Mouse (Mus musculus): Measurements from ENCODE around the gene Lrp11.

The Lrp11 gene

DNA sequence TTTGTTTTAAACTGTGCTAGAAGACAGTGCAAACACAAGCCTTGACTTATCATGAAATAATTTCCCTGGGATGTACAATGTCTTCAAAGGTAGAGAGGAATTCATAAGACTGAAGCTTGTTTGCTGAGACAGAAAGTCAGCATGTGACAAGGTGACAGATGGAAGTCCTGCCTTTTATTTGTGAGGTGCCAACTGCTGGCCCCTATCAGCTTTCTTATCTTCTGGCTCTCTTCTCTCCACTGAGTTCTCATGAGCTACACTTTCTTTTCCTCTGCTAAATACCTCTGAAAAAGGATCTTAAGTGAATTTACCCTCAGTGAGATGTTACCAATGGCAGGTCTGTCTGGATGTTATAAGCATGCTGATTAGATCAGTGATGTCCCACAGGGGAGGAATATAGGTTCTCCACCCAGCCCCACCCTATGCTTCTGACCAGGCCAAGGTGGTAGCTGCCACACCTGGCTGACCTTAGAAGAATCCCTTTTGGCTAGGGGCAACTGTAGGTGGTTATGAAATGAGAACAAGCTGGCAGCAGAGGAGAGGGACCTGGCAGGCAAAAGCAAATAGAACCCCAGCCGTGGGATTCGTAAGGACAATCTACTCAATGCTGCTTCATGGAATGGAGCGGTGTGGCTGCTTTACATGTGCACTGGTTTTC lies 34.4 kb downstream of the Lrp11 start:
- no peak for DNase-seq (ENCODE audit: low read depth, low spot score)

DNA sequence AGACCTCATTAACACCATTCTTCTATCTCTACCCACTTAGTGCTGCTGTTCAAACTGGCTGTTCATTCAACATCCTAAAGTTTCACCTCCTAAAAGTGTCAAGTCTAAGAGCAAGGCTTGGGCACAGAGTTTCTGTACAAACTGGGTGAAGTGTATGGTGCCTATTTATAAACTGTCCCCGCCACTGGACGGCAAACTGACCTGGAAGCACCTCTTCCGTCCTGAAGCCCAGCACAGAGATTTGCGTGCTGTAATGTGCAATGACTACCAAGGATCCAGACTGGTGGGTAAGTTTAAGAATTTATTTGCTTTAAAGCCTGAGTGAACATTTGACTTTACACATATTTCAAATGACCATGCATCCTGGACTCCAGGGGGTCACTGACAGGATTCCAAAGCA lies 39.5 kb downstream of the Lrp11 start:
- no peak for DNase-seq (ENCODE audit: low read depth, low spot score)

DNA sequence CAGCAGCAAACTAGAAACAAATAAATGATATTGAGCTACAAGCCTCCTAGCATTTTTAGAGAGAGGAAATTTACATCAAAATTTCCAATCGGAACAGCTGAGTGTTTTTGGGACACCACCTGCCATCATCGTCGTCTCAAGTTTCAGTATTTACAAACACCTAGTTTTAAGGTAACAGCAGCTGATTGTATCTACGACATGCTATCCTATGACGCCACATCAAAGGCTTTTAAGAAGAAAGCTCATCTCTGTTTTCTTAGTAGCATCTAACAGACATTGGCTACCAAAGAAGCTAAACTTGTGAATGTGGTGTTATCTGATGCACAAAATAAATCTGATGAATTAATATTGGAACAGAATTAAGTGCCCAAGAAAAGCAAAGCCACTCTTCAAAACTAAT lies 40.7 kb downstream of the Lrp11 start:
- DNase-seq (ENCODE audit: low read depth, low spot score), result no peak

DNA sequence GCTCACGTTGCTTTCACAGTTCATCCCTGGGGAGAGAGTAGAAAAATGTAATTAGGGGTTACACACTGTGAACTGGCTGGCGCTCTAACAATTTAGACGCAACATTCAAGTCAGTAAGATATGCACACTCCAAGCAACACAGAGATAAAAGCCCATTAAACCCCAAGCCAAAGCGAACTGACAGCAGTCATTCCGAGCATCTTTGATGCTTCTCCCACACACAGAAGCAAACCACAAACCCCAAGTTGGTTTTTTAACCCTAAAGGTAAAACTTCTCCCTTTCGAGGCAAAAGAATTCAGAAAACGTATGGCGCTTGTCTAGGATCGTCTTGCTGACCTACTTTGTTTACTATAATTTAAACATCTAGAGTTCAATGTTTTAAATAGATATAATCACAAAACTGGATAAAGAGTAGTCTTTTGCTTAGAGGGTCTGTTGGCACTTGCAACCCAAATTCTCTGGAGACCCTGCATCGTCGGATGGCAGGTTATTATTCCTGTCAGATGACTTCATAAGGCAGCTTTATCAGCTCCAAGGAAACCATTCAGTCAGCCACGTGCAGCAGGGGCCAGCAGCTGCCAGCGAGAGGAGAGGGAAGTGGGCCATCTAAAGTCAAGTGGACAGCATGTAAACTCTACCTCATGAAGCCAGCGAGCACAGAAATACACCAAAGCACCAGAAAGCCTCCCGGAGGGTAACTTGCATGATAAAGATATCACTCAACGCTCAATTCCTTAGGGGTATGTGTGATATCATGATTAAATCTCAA lies 41.5 kb downstream of the Lrp11 start:
- DNase-seq (ENCODE audit: low read depth, low spot score), result no peak

DNA sequence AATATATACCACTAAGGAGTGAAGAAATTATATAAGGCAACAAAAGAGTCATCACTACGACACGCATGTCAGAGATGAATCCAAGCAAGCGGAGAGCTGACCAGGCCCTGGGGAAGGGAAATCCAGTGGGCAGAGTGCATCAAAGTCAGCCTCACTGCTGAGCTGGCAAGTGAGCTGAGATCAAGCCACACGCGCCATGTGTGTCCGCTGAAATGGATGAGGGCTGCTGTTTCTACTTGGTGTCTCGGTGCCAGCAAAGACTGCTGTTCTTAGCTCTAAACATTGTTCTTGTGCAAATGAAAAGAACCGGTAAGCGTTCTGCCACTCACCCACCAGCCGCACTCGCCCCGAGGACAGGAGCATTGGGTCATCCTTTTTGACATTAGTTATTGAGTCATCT lies 50.8 kb downstream of the Lrp11 start:
- DNase-seq (ENCODE audit: low read depth, low spot score), result no peak

DNA sequence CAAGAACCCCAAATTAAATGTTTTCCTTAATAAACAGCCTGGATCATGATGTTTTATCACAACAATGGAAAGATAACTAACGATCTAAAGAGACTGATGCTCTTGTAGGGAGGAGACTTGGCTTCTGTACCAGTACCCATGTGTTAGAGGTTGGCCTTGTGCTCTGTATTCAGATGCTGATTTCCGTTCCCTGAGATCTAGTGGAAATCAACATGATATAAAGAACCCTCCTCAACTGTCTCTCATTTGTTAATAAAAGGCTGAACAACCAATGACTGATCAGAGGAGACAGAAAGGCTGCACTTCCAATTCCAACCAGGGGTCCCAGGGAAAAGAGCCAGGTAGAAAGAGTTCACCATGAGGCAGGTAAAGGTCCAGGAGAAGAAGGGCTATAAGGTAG lies 56.3 kb downstream of the Lrp11 start:
- DNase-seq (ENCODE audit: low read depth, low spot score), result no peak

DNA sequence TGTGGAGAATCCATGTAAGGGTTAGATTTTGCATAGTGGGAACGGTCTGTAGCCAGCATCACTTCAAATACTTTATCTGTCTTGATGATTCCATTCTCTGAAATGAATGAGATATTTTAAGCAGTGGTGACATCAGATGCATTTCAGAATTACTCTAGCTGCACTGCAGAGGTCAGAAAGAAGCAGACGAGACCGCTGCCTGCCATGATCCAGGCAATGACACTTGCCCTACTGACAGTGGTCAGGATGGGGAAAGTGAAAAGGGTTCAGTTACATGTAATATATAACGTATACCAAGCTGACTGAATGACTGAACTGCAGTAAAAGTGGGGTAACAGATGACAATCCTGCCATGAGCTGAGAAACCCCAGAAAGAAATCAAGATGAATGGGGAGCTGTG lies 59.5 kb downstream of the Lrp11 start:
- no peak for DNase-seq (ENCODE audit: low read depth, low spot score)

DNA sequence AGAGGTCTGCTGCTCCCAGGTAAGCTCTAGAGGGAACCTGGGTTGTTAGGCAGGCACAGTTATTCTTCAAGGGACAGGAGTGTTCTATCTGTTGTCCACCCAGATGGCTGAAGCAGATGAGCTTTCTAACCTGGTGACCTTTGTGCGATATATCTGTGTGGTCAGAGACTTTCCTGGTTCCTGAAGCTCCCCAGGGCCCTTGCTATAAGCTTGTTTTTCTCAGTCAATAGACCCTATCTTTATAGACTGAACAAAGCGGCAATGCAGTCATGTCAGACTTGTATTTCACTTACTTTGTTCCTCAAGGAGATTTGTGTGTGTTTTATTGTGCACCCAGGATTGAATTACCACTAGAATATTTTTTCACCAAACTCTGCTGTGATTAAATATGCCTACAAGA lies 61.5 kb downstream of the Lrp11 start:
- DNase-seq (ENCODE audit: low read depth, low spot score), result no peak

DNA sequence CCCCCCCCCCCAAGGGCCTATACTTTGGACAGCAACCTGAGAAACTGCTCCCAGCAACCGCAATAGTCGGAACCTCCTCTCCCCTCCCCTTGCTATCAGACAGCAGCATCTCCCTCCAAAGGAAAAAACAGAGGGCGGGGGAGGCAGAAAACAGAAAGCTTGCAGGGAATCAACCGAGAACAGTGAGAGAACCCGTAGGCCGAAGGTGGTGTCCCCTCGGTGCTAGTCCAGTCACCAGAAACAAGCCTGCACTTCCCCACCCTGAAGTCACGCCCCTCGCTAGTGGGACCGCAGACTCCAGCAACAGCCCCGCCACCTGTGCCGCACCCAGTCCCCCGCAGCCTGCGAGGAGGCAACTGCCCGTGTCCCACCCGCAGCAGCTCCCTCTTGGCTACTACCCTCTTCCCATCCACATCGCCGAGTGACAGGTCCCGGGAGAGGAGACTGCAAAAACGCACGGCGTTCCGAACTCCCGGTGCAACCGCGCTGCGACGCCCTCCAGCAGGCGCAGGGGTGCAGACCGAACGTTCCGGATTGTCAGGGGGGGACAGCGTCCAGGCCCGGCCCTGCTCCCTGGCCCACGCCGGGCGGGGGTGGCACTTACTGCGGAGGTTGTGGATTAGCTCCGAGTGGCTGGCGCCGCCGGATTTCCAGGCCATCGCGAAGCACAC lies 73.0 kb downstream of the Lrp11 start:
- peak; percentile 59 for DNase-seq (ENCODE audit: low read depth, low spot score)

DNA sequence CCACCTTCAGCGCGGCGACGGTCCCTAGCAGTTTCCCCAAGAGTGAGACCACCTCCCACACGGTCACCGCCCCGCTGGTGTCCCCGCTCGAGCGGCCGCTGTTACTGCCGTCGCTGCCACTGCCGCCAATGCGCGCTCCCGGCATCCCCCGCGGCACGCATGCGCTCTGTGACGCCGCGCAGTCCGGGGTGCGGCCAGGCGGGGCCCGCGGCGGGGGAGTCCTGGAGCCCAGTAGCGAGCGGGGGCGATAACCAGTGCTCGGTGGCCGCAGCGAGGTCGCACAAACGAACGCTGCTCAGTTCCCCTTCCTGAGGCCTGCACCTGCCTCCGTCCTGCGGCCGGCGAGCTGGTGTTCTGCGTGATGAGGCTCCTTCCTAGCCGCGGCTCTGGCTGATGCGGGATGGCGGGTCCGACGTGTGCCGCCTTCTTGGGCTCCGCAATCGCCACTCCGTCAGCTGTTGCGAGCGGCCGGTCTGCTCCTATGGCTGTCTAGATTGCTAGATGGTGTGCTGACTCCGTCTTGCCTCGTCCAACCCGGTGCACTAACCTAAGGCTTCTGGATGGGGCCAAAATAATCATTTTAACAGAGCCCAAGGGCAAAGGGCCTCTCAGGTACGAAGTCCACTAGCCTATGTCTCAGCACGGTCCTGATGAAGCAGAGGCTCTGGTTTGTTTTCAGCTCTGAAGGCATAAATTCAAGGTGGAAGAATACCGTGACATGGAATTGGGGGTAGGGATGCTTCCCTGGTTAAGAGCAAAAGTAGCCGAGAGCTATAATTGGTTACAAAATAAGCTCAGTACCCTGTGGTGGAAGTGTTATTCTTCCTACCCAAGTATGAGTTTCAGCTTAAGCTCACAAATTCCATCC lies 73.8 kb downstream of the Lrp11 start:
- DNase-seq (ENCODE audit: low read depth, low spot score), result peak; percentile 54

DNA sequence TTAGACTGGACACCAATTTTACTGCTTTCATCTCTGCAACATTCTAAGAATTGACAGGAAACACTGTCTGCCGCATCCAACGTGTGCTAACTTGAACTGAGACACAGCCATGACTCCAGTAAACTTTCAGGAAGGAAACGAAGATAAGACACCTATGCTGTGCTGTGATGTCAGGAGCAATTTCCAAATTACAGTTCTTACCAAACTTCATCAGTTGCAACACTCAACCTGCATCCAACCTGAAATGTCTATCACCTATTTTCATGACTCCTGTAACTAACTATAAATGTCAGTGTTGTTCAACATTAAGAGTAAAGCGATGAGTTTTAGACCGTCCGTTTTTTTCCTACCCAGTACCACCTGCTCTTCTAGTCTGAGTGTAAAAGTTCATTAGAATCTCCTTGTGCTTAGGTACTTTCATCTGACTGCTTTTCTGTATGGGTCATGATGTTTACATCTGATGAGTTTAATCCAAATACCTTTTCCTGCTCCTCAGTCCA lies 74.5 kb downstream of the Lrp11 start:
- DNase-seq (ENCODE audit: low read depth, low spot score), result no peak

DNA sequence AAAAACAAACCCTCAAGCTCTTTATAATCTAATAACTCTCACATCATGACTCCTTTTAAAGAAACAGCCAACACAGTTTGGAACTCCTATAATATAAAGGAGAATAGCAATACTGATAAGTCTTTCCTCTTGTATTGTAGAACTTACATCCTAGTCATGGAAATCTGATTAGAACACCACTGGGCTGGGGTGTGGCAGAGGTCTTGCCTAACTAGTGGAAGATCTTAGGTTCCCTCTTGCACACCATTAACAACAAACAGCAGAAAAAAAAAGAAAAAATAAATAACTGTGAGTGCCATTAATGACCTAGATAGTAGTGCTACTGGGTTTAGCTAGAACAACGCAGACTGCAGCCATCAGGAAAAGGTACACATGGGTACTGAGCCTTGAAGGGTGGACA lies 75.3 kb downstream of the Lrp11 start:
- no peak for DNase-seq (ENCODE audit: low read depth, low spot score)

DNA sequence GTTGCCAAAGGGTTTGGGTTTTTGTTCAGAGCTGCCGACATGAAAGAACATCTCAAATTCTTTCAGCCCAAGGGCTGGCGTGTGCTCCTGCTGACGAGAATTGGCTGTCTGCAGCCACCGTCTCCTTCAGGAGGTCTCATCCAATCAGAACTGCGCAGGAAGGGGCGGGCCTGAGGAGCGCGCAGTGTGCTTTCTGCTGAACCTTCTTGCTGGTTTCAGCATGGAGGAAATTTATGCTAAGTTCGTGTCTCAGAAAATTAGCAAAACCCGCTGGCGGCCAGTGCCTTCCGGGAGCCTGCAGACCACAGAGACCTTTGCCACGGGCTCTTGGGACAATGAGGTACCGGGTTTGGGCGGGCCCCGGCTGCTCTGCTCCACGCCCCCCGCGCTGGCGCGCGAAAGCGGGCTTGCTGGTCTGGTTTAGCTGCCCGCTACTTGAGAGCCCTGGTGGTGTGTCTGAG lies 77.8 kb downstream of the Lrp11 start, which contains the start of gene Nup43:
Nup43 (plus strand) TSS at position 162 of the 461 bp plus-strand sequence.
- DNase-seq (ENCODE audit: low read depth, low spot score), result peak; percentile 71

DNA sequence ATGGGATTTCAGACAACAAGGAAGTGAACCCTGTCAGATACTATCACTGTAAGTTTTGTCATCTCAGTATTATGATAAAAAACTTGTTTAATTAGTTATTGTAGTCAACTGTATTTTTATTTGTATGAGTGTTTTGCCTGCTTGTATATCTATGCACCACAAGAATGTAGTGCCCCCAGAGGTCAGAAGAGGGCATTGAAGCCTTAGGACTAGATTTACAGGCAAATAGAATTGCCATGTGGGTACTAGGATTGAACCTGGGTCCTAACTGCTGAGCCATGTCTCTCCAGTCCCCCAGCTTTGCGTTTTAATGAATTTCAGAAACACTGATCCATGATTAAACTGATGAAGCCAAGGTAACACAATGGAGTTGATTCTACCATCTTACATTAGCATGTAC lies 84.1 kb downstream of the Lrp11 start:
- DNase-seq (ENCODE audit: low read depth, low spot score), result no peak
